Mouse (Mus musculus) layer of hippocampus, adult 6 months (tissue): ENCODE results near the gene Gjb4. TPM values are rescaled to one million over a fixed set of nuclear protein-coding genes. Genes with fewer than 3 reads are reported as not detected.

ENCODE experiments used
- long read RNA-seq, 2 experiments: library from polyadenylated mRNA; unstranded; transcript quantifications; one replicate each; pipeline ENCODE4 v2.0.0; 2019 to 2020
- polyA plus RNA-seq: library from polyadenylated mRNA; unstranded; fragments of <200 nt; fragmentation: Nextera tagmentation; gene quantifications from 2 replicates; pipeline ENCODE4 v1.2.3, GENCODE M21; 2021

Gene Gjb4
- polyA plus RNA-seq: 0.13 TPM in 1 of 2 replicates, not detected in the other
- long read RNA-seq, experiment 1: 0 reads
- long read RNA-seq, experiment 2: 0 reads

GRCm38 (mm10) chr4:127353951-127354438, at the start of gene Gjb4:
Gjb4 (minus strand) TSS chr4:127354081.

GRCm38 (mm10) chr4:127358018-127358417, 4.1 kb upstream of the Gjb4 start, which contains the start of gene Gjb5:
Gjb5 (minus strand) TSS chr4:127358181.

DNA sequence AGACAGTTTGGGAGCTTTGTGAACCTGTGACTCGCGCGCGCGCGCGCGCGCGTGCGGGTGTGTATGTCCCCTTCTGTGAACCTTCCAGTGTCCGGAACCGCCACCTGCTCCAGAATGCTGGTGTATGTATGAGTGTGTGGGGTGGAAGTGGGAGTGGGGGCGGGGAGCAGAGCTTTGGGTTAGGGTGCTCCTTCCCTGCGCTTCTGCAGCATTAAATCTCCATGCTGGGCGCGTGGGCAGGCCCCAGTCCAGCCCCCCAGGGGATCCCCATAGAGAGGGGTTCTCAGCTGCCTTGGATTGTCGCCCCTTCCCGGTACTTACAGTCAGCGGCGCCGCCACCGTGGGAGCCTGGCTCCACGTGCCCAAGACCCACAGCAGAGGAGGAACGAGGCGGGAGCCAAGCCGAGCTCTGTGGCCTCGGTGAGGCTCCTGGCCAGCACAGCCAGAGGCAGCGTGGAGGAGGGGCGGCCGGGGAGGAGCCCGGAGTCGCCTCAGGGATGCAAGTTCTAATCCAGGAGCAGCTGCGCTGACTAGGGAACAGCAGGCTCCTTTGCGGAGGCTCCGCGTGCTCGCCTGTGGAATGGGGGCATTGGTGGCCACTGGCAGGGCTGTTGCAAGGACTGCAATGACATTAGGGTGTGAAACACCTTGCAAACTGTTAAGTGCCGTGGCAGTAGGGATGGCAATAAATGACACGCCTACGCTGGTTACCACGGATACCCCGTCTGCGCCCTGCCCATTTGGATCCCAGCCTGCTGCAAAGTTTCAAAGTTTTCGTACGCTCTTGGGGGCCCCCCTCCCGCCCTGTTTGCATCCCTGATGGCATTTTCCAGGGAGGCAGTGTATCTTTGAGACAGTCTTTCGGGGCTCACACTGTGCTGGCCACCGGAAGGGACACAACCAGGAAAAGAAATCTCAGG, 23.4 kb downstream of the Gjb4 start, which contains the start of gene Gjb3:
TSS of gene Gjb3 (minus strand) at position 664 of the 920 bp plus-strand sequence.

DNA sequence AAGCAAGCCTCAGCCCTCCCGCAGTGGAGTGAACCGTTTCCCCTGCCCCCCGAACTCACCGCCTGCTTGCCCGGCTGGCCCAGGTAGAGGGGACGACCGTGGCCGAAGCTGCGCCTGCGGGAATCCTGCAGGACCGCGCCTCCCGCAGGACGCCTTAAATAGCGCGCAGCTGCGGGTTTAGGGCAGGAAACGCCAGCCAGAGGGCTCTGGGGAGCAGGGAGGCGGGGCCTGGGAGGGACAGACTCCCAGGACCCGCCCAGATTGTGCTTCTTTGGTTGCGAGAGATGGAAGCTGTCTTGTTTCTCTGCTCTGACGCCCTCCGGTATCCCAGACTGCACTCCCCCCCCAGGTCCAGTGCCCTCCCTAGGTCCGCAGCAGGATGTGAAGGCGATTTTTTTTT, 40.0 kb downstream of the Gjb4 start, which contains the start of gene Gja4:
TSS of gene Gja4 (minus strand) at position 179 of the 400 bp plus-strand sequence.

Other genes with a start within 250 kb of the Gjb4 start
- gene Tmem35b, start 230.4 kb downstream of the Gjb4 start, polyA plus RNA-seq: 4.1 and 4.9 TPM in 2 replicates
- gene Dlgap3, start 184.9 kb downstream of the Gjb4 start, polyA plus RNA-seq: 12.6 and 16.3 TPM in 2 replicates
- 176 and 180 TPM in 2 replicates for gene Smim12, start 110.3 kb downstream of the Gjb4 start, polyA plus RNA-seq
- 3.0 and 4.0 TPM in 2 replicates for gene Gja4, start 40.0 kb downstream of the Gjb4 start, polyA plus RNA-seq
- gene Gjb3, start 23.2 kb downstream of the Gjb4 start, polyA plus RNA-seq: 0.09 and 0.16 TPM in 2 replicates
- 0.08 TPM in 1 of 2 replicates, not detected in the other for gene Gjb5, start 4.1 kb upstream of the Gjb4 start, polyA plus RNA-seq